Mouse (Mus musculus) cerebellum, adult 18-20 months (tissue): ENCODE results near the gene Taf9.

Experiments
- DNase-seq, 2 experiments: peaks; one replicate each; pipeline ENCODE4 v3.0.0; 2021

Taf9 gene

DNA sequence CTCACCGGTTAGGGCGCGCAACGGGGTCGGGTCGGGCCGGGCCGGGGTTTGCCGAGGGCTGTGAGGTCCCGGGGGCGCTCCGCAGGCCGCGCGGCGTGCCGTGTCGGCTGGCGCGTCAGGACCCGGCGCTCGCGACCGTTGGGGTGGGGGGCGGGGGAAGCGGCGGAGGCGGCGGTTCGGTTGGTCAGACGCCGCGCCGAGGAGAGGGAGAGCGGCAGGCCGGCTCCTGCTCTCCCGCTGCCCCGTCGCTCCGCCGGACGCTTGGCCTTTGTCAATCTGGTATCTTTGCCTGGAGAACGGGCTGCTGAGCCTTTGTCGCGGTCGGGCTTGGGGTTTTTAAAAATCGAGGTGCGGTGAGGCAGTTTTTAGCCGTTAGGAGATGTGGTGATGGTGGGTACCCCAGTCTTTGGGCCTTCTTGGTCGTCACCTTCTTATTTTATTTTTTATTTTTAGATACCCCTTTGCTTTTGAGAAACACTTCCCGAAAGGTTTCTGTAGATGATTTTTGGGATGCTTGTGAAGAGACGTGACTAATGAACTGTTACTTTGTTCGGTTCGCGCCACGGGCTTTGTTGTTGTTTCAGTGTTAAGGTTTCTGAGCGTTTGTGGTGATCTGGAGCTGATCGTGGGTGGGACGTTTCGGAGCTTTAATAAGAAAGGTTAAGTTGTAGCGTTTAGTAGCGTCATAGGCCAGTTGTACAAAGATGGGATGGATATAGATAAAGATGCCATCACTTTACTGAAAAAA lies at the start of gene Taf9:
Gene Taf9, plus strand, starts transcription at position 141 of the 748 bp plus-strand sequence.
- DNase-seq, result no peak

DNA sequence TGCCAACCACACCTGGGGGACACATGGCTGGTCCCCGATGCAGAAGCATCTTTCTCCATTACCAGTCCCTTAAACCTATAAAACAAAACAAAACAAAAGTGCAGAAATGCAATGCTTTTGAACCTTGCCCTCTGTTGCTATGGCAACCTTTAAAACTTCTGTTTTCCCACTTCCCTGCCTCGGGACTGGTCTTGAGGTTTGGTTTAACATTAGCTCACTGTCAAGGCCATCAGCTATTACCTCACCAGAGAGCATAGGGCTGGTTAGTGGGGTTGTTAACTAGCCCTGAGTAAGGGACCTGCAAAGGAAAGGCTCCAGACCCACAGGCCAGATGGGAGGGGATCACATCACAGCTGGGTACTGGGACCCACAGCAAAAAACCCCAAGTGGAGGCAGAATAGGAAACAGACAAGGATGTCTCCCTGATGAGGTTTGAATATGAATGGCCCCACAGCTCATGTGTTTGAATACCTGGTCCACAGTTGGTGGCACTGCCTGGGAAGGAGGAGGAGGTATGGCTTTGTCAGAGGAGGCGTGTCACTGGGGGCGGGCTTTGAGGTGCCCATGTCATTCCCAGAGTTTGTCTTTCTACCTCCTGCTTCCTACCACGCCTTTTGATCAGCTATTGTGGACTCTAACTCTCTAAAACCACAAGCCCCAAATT lies 49.0 kb upstream of the Taf9 start:
- no peak for DNase-seq

DNA sequence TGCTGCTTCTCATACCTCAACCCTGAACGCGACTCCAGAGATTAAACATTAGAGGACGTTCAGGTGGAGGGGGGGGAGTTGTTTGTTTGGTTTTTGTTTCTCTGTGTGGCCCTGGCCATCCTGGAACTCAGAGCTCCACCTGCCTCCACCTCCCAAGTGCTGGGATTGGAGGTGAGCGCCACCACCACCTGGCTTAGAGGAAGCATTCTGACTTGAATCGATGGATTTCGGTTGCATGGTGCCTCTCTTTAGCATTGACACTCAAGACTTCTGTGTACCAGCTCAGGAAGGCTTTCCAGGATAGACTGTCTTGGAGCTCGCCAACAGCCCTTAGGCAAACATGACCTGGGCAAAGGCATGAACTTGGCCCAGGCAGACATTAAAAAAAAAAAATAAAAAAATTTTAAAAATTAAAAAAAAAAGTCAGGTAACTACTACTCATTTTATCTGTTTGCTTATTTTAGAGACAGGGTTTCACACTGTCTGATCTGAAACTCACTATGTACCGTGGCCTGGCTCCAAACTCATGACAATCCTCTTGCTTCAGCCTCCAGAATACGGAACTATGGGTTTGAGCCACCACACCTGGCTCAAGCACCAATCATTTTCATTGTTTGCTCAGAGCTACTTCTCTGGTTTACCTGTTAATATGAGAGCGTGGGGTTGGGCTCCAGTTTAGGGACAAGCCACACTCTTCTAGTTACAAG lies 48.2 kb upstream of the Taf9 start:
- no peak for DNase-seq

DNA sequence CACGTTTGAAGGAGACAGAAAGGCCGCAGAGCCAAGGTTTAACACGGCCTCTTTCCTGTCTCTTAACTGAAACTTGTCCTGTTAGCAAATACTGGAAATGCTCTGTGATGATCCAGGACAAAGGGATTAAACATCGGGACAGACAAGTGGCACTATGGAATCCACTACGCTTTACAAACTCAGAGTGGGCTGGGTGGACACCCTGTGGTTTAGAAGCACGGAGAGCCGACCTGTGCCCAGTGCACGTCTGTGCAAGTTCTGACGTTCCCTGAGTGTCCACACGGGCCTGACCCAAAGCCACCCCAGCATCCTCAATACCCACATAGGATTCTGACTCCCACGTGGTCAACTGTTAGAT lies 47.7 kb upstream of the Taf9 start:
- DNase-seq, result no peak

DNA sequence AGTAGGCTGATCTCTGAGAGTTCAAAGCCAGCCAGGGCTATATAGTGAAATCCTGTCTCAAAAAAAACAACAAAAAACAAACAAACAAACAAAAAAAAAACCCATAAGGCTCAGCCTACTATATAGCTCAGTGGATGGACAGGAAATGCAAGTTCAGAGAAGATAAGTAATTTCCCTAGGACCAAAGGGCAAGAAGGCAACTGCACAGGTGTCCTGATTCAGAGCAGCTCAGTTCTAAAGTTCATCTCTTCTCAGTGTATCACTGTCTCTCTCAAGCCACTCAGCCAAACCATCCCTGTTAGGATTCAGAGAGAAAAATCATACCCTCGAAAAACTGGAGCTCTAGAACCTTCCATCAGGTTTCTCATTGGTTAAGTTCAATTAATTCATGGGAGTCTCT lies 45.5 kb upstream of the Taf9 start:
- no peak for DNase-seq

DNA sequence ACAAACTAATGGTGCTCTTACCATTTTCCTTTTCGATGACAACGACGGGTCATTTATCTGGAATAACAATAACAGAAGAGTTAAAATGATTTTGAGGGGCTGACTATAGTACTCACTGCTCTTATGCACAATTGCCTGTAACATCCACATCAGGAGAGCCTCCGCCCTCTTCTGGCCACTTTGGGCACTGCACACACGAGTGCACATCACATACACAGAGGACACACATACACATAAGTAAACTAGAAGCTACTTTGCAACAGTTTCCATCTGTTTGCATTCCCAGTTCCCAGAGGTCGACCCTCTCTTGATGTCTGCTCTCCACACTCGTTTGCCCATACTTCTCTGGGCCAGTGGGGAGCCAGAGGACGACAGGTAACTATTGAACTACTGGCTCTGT lies 43.6 kb upstream of the Taf9 start:
- no peak for DNase-seq

DNA sequence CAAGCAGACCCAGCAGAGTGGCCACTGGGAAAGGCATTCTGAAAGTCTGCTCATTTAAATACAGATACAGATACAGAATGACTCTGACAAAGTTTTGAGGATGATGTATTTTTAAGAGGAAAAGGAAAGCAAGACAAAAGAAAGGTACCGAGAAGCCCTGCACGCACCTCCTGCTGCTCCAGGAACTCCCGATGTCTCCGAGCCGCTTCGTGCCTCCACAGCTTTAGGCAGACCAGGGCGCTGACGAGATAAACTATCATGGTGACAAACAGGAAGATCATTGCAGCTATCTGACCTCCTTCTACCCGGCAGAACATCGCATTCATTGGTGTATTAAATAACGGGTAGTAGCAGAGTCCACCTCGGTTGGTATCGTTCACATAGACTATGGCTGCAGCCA lies 40.1 kb upstream of the Taf9 start:
- no peak for DNase-seq

DNA sequence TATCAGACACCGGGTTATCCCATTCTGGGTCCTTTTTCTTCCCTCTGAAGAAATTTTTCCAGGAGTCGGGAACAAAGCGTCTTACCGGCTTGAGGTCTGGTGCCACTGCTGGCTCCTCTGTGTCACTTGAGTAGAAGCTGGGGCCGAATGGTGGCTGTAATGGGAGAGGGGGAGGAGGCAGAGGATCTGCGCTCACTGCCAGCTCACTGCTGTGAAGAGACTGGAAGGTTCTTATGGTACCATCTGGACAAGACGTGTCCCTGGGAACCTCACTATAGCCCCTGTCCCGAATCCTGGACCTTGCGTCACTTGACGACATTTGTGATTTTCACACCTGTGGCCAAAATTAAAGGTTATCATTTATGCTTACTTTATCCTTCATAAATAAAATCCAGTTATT lies 39.1 kb upstream of the Taf9 start:
- DNase-seq, result peak; percentile 48 to 62

DNA sequence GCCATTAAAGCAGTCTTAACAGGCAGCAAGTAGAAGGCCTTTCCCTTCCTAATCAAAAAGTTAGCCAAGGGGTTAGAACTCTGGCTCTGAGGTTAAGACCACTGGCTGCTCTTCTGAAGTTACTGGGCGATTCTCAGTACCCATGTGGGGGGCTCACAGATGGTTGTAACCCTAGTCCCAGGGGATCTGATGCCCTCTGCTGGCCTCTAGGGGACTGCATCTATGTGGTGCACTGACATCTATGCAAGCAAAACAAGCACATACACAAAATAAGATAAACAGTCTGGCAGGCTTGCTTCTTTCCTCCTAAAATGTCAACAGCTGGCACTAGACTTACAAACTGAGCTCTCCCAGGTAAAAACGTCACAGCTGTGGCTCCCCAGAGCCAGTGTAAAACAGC lies 38.5 kb upstream of the Taf9 start:
- DNase-seq, result no peak

DNA sequence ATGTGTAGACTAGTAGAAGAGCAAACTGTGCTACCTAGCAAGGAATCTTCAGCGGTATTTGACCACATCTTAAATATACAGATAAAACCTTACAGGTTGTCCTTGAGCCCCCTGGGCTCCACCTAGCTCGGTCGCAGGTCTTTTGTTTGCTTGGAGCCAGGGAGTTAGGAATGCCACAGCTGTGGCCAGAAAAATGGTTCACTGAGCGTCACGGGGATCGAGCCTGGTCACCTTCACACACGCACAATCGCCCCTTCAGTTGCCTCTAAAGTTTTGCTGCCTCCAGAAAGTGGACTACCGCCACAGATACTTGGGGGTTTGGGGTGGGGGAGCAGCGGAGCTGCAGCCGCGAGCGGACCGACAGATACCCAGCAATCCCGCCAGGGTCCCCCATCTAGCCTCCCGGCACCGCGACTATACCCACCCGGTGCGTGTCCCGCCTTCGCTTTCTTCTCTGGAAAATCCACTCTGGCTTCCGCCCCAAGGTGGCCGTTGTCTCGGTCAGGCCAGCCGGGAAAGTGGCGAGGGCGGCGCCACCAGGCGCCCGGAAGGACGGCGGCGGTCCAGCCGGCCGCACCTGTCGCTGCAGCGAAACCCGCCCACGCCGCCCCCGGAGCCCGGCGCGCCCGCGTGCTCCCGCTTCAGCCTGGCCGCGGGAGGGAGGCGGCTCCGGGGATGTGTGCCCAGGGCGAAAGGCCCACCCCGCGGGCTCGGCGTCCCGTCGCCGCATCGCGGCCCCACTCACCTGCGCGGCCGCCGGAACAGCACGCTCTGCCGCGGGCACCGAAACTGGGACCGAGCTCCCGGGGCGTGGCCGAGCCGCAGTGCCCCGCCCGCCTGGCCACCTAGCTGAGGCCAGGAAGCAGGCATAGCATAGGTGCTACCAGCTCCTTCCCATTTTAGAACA lies 34.9 kb upstream of the Taf9 start, which contains the start of gene Marveld2:
Gene Marveld2, minus strand, starts transcription at position 791 of the 907 bp plus-strand sequence.
- peak; percentile 77 to 89 for DNase-seq

DNA sequence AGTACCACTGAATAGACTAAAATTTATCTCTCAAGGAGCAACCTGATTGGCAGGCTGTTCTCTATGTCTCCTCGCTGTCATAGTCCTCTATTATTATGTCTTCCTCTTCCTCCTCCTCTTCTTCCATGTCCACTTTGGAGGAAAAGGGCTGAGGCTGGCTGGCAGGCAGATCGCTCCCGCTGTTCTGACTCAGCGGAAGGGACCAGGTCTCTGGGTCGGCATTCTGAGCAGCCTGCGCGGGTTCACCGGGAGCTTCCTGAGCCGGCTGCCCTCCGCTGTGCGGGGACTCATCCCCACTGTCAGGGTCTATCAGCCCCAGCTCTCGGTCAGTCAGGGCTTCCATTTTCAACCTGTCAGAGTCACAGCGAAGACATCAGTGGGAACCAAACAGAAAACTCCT lies 33.8 kb upstream of the Taf9 start:
- DNase-seq, result peak; percentile 48 to 58

DNA sequence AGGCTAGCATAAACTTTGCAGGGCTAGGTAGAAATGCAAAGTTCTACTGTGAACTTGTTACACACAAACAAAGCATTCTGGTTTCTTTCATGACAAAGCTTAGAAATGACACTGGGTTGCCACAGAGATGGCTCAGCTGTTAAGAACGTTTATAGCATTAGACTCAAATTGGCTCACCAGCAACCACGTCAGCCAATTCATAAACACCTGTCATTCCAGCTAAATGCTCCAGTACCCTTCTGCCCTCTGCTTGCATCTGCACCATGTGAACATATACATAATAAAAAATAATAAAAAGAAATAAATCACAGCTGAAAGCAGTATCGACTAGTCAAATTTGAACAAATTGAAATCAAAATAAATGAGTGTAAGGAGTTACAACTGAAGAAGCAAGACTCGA lies 29.1 kb upstream of the Taf9 start:
- no peak for DNase-seq

DNA sequence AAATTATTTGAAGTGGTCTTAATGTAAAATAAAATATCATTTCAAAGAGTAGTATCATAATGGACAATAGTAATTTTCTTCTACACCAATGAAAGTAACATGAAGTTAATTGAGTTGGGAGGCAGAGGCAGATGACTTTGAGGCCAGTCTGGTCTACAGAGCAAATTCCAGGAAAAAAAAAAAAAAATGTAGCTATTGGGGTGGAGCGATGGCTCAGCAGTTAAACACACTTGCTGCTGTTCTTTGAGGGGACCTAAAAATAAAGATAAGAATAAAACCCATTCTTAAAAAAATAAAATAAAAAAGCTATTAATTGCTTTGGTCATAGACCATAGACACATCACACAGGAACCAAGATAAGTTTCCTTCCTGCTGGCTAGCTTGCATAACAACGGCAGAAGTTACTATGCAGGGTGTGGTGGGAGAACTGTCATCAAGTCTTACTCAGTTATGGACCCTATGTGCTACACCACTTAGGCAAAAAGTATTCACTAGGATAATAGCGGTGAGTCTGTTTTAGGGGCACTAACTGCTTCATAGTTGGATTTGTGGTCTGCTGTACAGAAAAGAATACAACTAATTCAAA lies 17.2 kb upstream of the Taf9 start:
- DNase-seq, result no peak

DNA sequence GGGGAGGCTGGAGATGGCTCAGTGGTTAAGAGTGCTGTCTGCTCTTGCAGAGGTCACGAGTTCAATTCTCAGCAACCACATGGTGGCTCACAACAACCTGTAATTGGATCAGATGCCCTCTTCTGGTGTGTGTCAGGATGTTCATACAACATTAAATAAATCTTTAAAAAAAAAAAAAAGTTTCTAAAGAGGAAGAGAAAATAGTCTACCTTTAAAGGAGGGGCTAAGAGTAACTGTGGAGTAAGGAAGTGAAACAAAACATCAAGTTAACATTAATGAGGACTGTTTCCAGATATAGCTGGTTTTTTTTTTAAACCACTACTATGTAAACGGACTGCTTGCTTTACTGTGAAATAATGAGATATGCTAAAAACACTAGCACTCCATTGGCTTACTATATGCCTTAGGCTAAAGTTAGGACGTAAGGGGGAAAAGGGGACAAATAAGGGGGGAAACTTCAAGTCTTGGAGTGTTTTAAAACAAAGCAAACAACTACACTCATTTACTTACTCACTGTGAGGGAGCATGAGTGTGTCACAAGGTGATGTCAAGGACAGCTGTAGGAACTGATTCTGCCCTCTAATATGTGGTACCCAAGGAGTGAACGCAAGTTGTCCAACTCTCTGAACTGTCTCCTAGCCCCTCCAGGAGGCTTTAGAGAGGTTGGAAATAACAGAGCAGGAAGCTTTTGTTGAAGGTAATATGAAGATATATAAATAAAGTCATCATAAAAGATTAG lies 8.7 kb upstream of the Taf9 start:
- no peak for DNase-seq

DNA sequence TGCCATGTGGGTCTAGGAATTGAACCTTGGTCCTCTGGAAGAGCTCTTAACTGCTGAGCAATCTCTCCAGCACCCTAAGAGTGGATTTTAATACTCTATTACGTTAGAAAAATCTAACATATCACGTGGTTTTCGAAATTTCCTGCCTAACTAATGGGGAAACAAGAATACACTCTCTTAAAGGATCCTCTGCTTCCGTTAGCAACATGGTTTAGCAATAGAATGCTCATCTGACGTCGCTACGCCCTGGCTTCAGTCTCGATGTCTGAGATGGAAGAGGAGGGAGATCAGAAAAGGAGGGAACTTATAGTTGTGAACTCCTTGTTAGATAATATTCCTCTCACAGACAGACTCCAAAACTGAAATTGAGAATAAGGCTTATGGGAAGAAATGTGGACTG lies 3.2 kb upstream of the Taf9 start:
- no peak for DNase-seq

DNA sequence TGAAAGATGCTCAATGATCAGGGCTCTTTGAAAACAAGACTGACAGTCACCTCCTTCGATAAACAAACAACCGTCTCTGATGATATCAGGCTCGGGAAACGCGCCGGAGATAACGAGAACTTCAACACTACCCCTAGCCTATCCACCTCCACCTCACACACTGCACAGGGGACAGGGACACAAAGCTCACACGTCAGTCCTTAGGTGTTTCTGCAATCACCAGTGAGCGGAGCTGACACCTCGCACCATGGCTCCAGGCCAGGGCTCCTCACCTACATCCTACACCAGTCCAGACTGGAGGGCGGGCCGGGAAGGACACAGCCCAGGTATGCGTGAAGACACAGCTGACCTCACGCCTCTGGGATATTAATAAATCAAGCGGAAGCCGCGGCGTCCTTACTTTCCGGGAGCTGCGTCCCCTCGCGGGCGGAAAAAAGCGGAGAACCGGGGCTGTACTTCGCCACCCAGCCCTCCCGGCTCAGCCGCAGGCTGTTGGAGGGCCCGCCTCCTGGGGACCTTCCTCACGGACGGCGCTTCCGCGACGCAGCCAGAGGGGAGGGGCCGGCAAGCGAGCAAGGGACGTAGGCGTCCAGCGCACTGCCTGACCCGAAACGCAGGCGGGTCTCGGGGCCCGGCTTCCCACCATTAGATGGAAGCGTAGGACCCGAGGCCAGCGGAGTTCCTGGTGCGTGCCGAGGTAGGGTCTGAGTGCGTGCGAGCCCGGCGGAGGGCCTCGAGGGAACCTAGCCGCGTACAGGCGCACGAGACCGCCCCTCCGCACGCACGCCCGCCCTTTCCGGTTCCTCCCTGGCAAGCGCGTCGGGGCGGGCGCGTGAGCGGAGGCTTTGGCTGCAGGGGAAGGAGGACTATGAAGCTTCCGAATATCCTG lies 585 bp upstream of the Taf9 start, which contains the start of the genes Ak6 and Rad17:
Gene Ak6, plus strand, starts transcription at position 430 of the 889 bp plus-strand sequence.
Gene Rad17, minus strand, starts transcription at position 502 of the 889 bp plus-strand sequence.
- peak; percentile 93 to 99 for DNase-seq

DNA sequence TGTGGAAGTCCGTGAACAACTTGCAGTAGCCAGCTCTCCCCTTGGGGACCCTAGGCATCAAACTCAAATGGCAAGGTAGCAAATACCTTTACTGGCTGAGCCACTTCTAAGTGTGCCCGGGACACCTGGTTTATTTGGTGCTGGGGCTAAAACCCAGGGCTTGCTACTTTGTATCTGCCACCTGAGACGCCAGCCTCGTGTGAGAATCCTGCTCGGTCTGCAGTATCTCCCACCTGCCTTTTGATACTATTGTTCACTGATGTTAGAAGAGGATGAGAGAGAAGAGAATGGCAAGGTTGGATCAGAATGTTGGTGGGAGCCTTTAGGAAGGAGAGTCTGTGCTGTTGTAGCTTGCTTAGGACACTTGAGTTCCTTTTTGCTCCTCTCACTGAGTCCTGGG lies 6.7 kb downstream of the Taf9 start:
- no peak for DNase-seq

DNA sequence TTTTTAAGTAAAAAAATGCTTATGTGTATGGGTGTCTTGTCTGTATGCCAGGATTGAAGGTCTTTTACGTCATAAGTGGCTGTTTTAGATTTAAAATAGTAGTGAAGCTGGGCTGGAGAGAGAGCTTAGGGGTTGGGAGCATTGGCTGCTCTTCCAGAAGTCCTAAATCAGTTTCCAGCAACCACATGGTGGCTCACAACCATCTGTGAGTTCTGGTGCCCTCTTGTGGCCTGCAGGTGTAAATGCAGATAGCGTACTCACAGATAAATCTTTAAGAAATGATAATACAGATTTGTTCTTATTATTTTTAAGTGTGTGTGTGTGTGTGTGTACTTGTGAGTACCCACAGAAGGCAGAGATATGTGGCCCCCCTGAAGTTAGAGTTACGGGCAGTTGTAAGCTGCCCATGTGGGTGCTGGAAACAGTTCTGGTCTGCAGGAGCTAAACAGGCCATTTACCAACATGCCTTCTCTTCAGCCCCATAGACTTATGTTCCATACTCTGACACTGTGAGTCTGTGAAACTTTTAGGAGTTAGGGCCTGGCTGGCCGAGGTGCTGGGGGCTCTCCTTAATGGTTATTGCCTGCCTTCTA lies 8.6 kb downstream of the Taf9 start:
- peak; percentile 60 to 69 for DNase-seq

DNA sequence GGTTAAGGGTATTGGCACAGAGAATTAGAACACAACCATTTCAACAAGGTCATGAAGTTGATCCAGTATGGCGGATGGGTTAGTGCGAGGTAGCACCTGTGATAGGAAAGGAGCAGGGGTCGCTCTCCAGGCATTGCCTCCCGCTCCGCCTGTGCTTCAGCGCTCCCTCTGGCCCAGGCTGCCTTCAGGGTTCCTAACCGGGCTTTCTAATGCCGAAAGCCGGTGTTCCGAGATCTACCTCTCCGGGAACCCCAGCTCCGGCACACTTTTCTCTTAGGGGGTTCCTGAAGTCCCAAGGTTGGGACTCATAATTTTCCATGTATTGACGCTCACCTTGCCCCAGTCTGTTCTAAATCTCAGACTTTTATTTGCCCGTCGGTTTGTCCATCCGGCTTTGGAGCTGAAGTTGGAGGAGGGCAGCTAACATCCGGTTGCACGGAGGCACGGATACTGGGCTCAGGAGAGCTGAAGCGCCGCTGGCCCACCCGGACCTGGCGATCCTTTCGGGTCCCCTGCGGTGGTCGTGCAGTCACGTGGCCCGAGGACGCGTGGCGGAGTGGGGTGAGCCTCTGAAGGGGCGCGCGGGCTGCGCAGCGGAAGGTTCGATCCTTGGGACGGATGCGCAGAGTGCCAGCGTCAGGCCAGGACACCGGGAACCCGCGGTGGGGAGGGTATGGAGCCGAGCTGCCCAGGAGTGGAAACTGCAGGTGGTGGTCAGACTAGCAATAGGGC lies 18.1 kb downstream of the Taf9 start, which contains the start of gene Ccdc125:
Gene Ccdc125, plus strand, starts transcription at position 427 of the 732 bp plus-strand sequence.
- no peak for DNase-seq
